Mouse (Mus musculus): ENCODE measurements around the gene Cks1b. TPM values are rescaled to one million over a fixed set of nuclear protein-coding genes. Genes with fewer than 3 reads are reported as not detected.
"Not testable (repeated sequence)": the region's sequence is repeated elsewhere in the genome, so short reads cannot be mapped to it uniquely, and the experiment has no call there.

Gene Cks1b
- polyA plus RNA-seq, 1 experiment from 2014 or later = 311 TPM

DNA sequence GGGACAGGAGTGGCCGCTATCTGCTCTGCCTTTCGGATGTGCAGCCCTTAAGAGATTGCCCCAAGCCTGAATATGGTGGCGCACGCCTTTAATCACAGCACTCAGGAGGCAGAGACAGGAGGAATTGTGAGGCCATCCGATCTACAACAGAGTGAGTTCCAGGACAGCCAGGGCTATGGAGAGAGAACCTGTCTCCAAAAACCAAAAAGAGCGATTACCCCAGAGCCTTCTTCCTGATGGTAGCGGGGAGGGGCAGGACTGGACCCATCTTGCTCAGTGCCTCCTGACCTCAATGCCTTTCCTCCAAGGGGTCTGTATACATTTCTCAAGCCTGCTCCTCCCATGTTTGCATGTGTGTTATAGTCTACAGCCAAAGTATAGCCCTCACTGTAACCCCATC lies 10.8 kb upstream of the Cks1b start:
- H3K27ac ChIP-seq (ENCODE audit: low read length); H3K27me3 ChIP-seq (replicated peaks; ENCODE audit: control insufficient read depth, insufficient read depth, low read length); H3K4me3 ChIP-seq (ENCODE audit: low read length); H3K9me3 ChIP-seq (ENCODE audit: control insufficient read depth, low read length); ATAC-seq; H3K9ac ChIP-seq (ENCODE audit: low read depth, low read length); H3K4me2 ChIP-seq (ENCODE audit: low read depth, low read length): not testable (repeated sequence)
- Histone ChIP-seq H3K4me1 (ENCODE audit: control insufficient read depth, insufficient read depth, low read length) (peaks cover 21% of the 10 kb centered on the region), H3K36me3 (ENCODE audit: control insufficient read depth, insufficient read depth, low read length) (peaks cover 17% of the 10 kb centered on the region)
- WGBS = 94% methylated on average over 7 of the region's 7 CpGs

DNA sequence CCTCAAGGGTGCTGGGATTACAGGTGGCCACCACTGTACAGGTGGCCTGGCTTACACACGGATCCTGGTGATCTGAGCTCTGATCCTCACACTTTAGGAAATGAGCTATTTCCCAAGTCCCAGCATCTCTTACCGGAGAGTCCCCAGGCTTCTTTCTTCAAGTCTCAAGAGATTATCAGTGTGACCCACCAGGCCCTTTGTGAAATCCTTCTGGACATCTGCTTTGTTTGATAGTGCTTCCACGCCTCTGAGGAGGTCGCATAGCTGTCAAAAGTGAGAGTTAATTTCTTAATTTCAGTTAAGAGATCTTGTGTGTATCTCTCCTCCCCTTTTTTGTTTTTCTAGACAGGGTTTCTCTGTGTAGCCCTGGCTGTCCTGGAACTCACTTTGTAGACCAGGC lies 7.7 kb upstream of the Cks1b start:
- no peaks in the 10 kb centered on the region for H3K27me3 ChIP-seq (replicated peaks; ENCODE audit: control insufficient read depth, insufficient read depth, low read length)
- no peak for ATAC-seq
- no peak overlapping the region for H3K9ac ChIP-seq (ENCODE audit: low read depth, low read length)
- H3K36me3 ChIP-seq (ENCODE audit: control insufficient read depth, insufficient read depth, low read length) = peaks cover 13% of the 10 kb centered on the region; the same call in 1 of the 2 replicates
- H3K4me1 ChIP-seq (ENCODE audit: control insufficient read depth, insufficient read depth, low read length) = peaks cover 38% of the 10 kb centered on the region
- no peaks in the 10 kb centered on the region for H3K9me3 ChIP-seq (ENCODE audit: control insufficient read depth, low read length)
- H3K27ac ChIP-seq (ENCODE audit: low read length) = no peak overlapping the region
- no peak overlapping the region for H3K4me3 ChIP-seq (ENCODE audit: low read length)
- no peak overlapping the region for H3K4me2 ChIP-seq (ENCODE audit: low read depth, low read length)
- 91% methylated on average over 4 of the region's 4 CpGs for WGBS

DNA sequence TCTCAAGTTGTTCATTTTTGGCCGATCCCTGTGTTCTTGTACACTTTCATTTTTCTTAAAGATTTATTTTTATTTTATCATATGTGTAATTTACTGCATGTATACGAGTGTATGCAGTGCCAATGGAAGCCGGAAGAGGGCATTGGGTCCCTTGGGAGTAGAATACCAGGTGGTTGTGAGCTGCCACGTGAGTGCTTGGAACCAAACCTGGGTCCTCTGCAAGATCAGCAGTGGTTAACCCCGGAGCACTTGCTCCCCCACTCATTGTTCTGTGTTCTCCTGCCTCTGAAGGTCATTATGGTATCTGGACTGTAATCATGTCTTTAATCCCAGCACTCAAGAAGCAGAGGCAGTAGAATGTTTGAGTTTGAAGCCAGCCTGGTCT lies 7.0 kb upstream of the Cks1b start:
- Histone ChIP-seq H3K9me3 (ENCODE audit: control insufficient read depth, low read length) (no peaks in the 10 kb centered on the region), H3K9ac (ENCODE audit: low read depth, low read length) (no peak overlapping the region), H3K4me1 (ENCODE audit: control insufficient read depth, insufficient read depth, low read length) (peaks cover 43% of the 10 kb centered on the region), H3K27me3 (replicated peaks; ENCODE audit: control insufficient read depth, insufficient read depth, low read length) (no peaks in the 10 kb centered on the region), H3K36me3 (ENCODE audit: control insufficient read depth, insufficient read depth, low read length) (peaks cover 13% of the 10 kb centered on the region; the same call in 1 of the 2 replicates), H3K4me2 (ENCODE audit: low read depth, low read length) (no peak overlapping the region), H3K27ac (ENCODE audit: low read length) (0 out of 2 replicates have a peak overlapping the region, but pooled peaks have one; percentile 9), H3K4me3 (ENCODE audit: low read length) (no peak overlapping the region)
- 70% methylated on average over 5 of the region's 5 CpGs for WGBS
- ATAC-seq = no peak

DNA sequence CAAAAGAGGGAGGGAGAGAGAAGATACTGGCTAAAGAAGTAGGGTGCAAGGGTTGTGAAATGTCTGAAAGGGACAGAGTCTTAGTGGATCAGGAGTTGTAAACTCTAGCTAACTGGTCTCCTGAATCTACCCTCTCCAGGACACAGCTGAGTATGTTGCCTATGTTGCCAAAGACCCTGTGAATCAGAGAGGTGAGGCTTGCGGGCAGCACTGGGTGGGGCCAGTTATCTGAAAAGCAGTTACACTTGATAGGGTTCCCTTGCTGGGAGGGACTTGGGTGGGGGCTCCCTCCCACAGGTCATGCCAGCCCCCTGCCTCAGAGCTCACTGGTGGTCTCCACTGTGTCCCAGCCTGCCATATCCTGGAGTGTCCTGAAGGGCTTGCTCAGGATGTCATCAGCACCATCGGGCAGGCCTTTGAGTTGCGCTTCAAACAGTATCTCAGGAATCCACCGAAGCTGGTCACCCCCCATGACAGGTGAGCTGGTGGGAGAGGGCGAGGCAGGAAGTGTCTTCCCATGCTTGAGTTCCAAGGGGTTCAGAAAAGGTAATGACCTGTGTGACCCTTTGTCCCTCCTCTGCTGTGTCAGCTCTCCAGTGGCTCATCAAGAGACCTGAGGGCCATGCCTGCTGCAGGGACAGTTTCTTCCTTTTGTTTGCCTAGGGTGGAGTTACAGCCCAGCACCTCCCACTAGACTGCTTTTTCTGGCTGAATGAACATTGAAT lies 6.4 kb upstream of the Cks1b start:
- H3K9me3 ChIP-seq (ENCODE audit: control insufficient read depth, low read length) = no peaks in the 10 kb centered on the region
- H3K36me3 ChIP-seq (ENCODE audit: control insufficient read depth, insufficient read depth, low read length) = peaks cover 13% of the 10 kb centered on the region; the same call in 1 of the 2 replicates
- peaks cover 43% of the 10 kb centered on the region for H3K4me1 ChIP-seq (ENCODE audit: control insufficient read depth, insufficient read depth, low read length)
- 60% methylated on average over 5 of the region's 5 CpGs for WGBS
- H3K9ac ChIP-seq (ENCODE audit: low read depth, low read length) = no peak overlapping the region
- no peaks in the 10 kb centered on the region for H3K27me3 ChIP-seq (replicated peaks; ENCODE audit: control insufficient read depth, insufficient read depth, low read length)
- ATAC-seq = peak; percentile 32
- no peak overlapping the region for H3K4me3 ChIP-seq (ENCODE audit: low read length)
- H3K27ac ChIP-seq (ENCODE audit: low read length) = peak overlapping the region; percentile 68
- H3K4me2 ChIP-seq (ENCODE audit: low read depth, low read length) = no peak overlapping the region

DNA sequence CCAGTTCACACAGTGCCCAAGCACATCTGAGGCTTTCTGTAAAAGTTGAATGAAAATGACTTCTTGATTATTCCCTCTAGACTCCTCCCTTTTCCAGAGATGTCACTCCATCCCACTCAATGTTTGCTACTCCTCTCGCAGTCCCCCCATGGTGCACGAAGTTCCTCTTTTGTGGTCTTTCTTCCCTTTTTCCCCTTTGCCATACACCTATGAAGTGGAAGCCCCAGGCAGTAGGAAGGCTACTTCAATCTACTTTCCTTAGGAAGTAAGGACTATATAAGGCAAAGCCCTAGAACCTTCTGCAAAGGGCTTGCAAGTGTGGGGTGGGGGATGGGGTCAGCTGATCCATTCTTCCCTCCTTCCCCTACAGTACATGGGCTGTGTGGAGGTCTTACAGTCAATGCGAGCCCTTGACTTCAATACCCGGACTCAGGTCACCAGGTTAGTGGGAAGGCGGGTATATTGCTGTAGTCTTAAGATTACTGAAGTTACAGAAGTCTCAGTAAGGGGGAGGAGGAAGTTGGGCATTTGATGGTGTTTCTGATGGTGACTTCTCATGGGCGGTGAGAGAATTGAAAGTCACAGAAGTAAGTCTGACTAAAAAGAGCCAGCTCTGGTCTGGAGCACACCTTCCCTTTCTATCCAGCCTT lies 4.5 kb upstream of the Cks1b start:
- peak overlapping the region; percentile 78 for H3K4me2 ChIP-seq (ENCODE audit: low read depth, low read length)
- 68% methylated on average over 6 of the region's 6 CpGs for WGBS
- H3K27me3 ChIP-seq (replicated peaks; ENCODE audit: control insufficient read depth, insufficient read depth, low read length) = no peaks in the 10 kb centered on the region
- no peak for ATAC-seq
- H3K9me3 ChIP-seq (ENCODE audit: control insufficient read depth, low read length) = no peaks in the 10 kb centered on the region
- H3K9ac ChIP-seq (ENCODE audit: low read depth, low read length) = peak overlapping the region; percentile 74
- peaks cover 10% of the 10 kb centered on the region; the same call in 1 of the 2 replicates for H3K36me3 ChIP-seq (ENCODE audit: control insufficient read depth, insufficient read depth, low read length)
- peak overlapping the region; percentile 58 for H3K4me3 ChIP-seq (ENCODE audit: low read length)
- peaks cover 43% of the 10 kb centered on the region for H3K4me1 ChIP-seq (ENCODE audit: control insufficient read depth, insufficient read depth, low read length)
- H3K27ac ChIP-seq (ENCODE audit: low read length) = 0 out of 2 replicates have a peak overlapping the region, but pooled peaks have one; percentile 98

DNA sequence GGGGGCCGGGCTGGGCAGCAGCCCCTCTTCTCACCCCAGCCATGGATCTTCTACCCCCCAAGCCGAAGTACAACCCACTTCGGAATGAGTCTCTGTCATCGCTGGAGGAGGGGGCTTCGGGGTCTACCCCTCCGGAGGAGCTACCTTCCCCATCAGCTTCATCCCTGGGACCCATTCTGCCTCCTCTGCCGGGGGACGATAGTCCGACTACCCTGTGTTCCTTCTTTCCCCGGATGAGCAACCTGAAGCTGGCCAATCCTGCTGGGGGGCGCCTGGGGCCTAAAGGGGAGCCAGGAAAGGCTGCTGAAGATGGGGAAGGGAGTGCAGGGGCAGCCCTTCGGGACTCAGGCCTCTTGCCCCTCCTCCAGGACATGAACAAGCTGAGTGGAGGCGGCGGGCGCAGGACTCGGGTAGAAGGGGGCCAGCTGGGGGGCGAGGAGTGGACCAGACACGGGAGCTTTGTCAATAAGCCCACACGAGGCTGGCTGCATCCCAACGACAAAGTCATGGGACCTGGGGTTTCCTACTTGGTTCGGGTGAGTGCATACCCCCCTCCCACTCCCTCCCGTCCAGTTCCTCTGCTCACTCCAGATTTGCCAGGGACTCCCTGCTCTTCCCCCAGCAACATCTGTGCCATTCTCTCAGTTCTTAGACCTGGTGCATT lies 3.8 kb upstream of the Cks1b start:
- Histone ChIP-seq H3K4me1 (ENCODE audit: control insufficient read depth, insufficient read depth, low read length) (peaks cover 43% of the 10 kb centered on the region), H3K27ac (ENCODE audit: low read length) (peak overlapping the region; percentile 98)
- 15% methylated on average over 21 of the region's 22 CpGs for WGBS

DNA sequence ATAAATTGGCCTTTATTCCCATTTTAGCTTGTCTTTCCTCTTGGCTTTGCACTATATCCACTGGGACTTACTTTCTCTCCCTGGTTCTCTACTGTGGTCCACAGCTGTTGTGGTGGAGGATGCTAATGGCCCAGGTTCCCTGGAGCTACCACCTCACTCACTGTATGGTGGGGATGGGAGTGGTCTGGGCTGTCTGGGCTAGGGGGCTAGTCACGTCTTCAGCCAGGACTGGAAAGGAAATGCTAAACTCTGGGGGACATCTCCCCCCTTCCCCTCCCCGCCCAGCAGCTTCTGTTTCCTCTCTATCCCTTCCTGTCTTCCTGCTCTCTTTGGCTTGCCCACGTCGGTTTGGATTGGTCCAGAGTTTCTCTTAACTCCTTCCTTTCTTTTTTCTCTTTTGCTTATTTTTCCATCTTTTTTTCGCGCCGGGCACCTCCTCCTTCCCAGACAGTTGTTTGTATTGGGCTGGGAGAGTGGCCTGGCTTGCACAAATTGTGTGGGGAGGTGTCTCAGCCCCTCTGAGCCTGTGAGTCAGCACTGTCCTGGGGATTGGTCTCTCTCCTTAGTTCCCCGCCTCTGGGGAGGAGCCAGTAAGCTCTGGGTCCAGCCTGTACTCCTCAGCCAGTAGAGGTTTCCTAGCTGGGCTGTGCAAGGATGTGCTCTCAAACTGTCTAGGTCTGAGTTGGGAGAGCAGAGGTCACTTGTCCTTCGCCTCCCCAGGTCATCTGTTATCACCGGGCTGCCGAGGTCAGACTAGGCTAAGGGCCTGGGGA lies 3.0 kb upstream of the Cks1b start:
- Histone ChIP-seq H3K9ac (ENCODE audit: low read depth, low read length) (peak overlapping the region; percentile 74), H3K4me1 (ENCODE audit: control insufficient read depth, insufficient read depth, low read length) (peaks cover 47% of the 10 kb centered on the region), H3K4me3 (ENCODE audit: low read length) (peak overlapping the region; percentile 58), H3K4me2 (ENCODE audit: low read depth, low read length) (peak overlapping the region; percentile 78), H3K36me3 (ENCODE audit: control insufficient read depth, insufficient read depth, low read length) (peaks cover 4% of the 10 kb centered on the region; the same call in 1 of the 2 replicates), H3K27me3 (replicated peaks; ENCODE audit: control insufficient read depth, insufficient read depth, low read length) (no peaks in the 10 kb centered on the region), H3K27ac (ENCODE audit: low read length) (peak overlapping the region; percentile 98), H3K9me3 (ENCODE audit: control insufficient read depth, low read length) (no peaks in the 10 kb centered on the region)
- 4% methylated on average over 11 of the region's 11 CpGs for WGBS
- ATAC-seq = peak; percentile 68

More for the DNA sequence above, 3.8 kb upstream of the Cks1b start:
- peak overlapping the region; percentile 74 for H3K9ac ChIP-seq (ENCODE audit: low read depth, low read length)
- H3K27me3 ChIP-seq (replicated peaks; ENCODE audit: control insufficient read depth, insufficient read depth, low read length) = no peaks in the 10 kb centered on the region
- no peaks in the 10 kb centered on the region for H3K9me3 ChIP-seq (ENCODE audit: control insufficient read depth, low read length)
- H3K4me3 ChIP-seq (ENCODE audit: low read length) = peak overlapping the region; percentile 58
- H3K36me3 ChIP-seq (ENCODE audit: control insufficient read depth, insufficient read depth, low read length) = 0 out of 2 replicates have a peak, but pooled peaks cover 3% of the 10 kb centered on the region
- no peak for ATAC-seq
- H3K4me2 ChIP-seq (ENCODE audit: low read depth, low read length) = peak overlapping the region; percentile 78

DNA sequence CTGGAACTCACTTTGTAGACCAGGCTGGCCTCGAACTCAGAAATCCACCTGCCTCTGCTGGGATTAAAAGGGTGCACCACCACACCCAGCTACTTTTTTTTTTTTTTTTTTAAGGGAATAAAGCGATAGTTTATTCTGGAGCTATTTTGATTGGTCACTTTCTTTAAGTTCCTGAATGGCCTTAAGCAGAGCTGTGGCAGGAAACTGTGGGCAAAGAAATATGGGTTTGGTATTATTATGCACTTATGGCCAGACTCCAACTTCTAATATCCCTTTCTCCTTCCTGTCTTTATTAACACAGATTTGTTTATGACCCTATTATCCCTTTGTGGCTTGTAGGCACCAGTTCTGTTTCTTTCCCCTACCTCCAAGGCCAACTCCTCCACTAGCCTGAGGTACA lies 2.2 kb upstream of the Cks1b start:
- Histone ChIP-seq H3K4me3 (ENCODE audit: low read length) (peak overlapping the region; percentile 58; the same call in 1 of the 2 replicates), H3K9me3 (ENCODE audit: control insufficient read depth, low read length) (no peaks in the 10 kb centered on the region), H3K27me3 (replicated peaks; ENCODE audit: control insufficient read depth, insufficient read depth, low read length) (no peaks in the 10 kb centered on the region), H3K4me1 (ENCODE audit: control insufficient read depth, insufficient read depth, low read length) (peaks cover 47% of the 10 kb centered on the region), H3K36me3 (ENCODE audit: control insufficient read depth, insufficient read depth, low read length) (peaks cover 10% of the 10 kb centered on the region), H3K27ac (ENCODE audit: low read length) (peak overlapping the region; percentile 98), H3K4me2 (ENCODE audit: low read depth, low read length) (peak overlapping the region; percentile 78), H3K9ac (ENCODE audit: low read depth, low read length) (peak overlapping the region; percentile 50)
- no peak for ATAC-seq
- WGBS = 57% methylated on average over 2 of the region's 2 CpGs
